Mouse (Mus musculus) embryo, embryonic 10.5 days (tissue): ENCODE data around the gene Crtc1.
A peak's percentile ranks its signal among the peaks of the same experiment; 100 is the strongest.

Experiments
- DNase-seq: peaks from one replicate; pipeline ENCODE4 v3.0.0-alpha.2; 2015; ENCODE audit warnings: low spot score

Gene Crtc1

GRCm38 (mm10) chr8:70439055-70439847 is at the start of gene Crtc1:
Crtc1 (minus strand) TSS chr8:70439579.
- peak; percentile 97 for DNase-seq

GRCm38 (mm10) chr8:70488931-70489470 is 49.6 kb upstream of the Crtc1 start:
- DNase-seq = no peak

GRCm38 (mm10) chr8:70487993-70488796 is 48.8 kb upstream of the Crtc1 start:
- peak; percentile 76 for DNase-seq

- no peak for DNase-seq
Observed at GRCm38 (mm10) chr8:70486941-70487520, 47.7 kb upstream of the Crtc1 start, which contains the start of gene Tmem59l. Tmem59l (minus strand) TSS chr8:70487358.

GRCm38 (mm10) chr8:70486191-70486681 is 46.9 kb upstream of the Crtc1 start:
- DNase-seq = no peak

- no peak for DNase-seq
Observed at GRCm38 (mm10) chr8:70482943-70483342, 43.6 kb upstream of the Crtc1 start.

- DNase-seq = no peak
Observed at GRCm38 (mm10) chr8:70481908-70482307, 42.5 kb upstream of the Crtc1 start.

GRCm38 (mm10) chr8:70477269-70477982 is 38.0 kb upstream of the Crtc1 start:
- DNase-seq = peak; percentile 73

GRCm38 (mm10) chr8:70476333-70477268 is 37.2 kb upstream of the Crtc1 start, which contains the start of gene Klhl26:
Klhl26 (minus strand) TSS chr8:70476968.
- DNase-seq = peak; percentile 98

GRCm38 (mm10) chr8:70471856-70472255 is 32.5 kb upstream of the Crtc1 start:
- DNase-seq = no peak

GRCm38 (mm10) chr8:70469938-70470337 is 30.6 kb upstream of the Crtc1 start:
- no peak for DNase-seq

GRCm38 (mm10) chr8:70469295-70469916 is 30.0 kb upstream of the Crtc1 start:
- DNase-seq = peak; percentile 13

GRCm38 (mm10) chr8:70468733-70469132 is 29.4 kb upstream of the Crtc1 start:
- DNase-seq = no peak

GRCm38 (mm10) chr8:70467907-70468306 is 28.5 kb upstream of the Crtc1 start:
- no peak for DNase-seq

GRCm38 (mm10) chr8:70467229-70467725 is 27.9 kb upstream of the Crtc1 start:
- no peak for DNase-seq

GRCm38 (mm10) chr8:70466771-70467170 is 27.4 kb upstream of the Crtc1 start:
- no peak for DNase-seq

GRCm38 (mm10) chr8:70466305-70466704 is 26.9 kb upstream of the Crtc1 start:
- DNase-seq = no peak

GRCm38 (mm10) chr8:70465701-70466100 is 26.3 kb upstream of the Crtc1 start:
- DNase-seq = no peak

- DNase-seq = no peak
Observed at GRCm38 (mm10) chr8:70464162-70464561, 24.8 kb upstream of the Crtc1 start.

- no peak for DNase-seq
Observed at GRCm38 (mm10) chr8:70463306-70463705, 23.9 kb upstream of the Crtc1 start.
